Mouse (Mus musculus) cortical plate, adult 2 months (tissue): ENCODE data around the gene Zfp518a. TPM values are rescaled to one million over a fixed set of nuclear protein-coding genes. Genes with fewer than 3 reads are reported as not detected.
A peak's percentile ranks its signal among the peaks of the same experiment; 100 is the strongest.

ENCODE experiments used
- H3K27ac ChIP-seq: fragments of 200-500 bp; 2 replicates; pipeline ENCODE4 v1.5.1; 2012; ENCODE audit warnings: low read length, control low read depth, inconsistent platforms; ENCODE audit not compliant: insufficient read depth
- H3K4me1 ChIP-seq: fragments of 200-500 bp; 2 replicates; pipeline ENCODE4 v1.6.1; 2011; ENCODE audit warnings: low read length; ENCODE audit not compliant: control insufficient read depth, insufficient read depth
- H3K4me3 ChIP-seq: fragments of 200-500 bp; 2 replicates; pipeline ENCODE4 v1.5.1; 2011; ENCODE audit warnings: mild to moderate bottlenecking, low read length, control low read depth; ENCODE audit not compliant: insufficient read depth
- CTCF ChIP-seq: fragments of 200-500 bp; IDR thresholded peaks from 2 replicates; pipeline ENCODE4 v1.5.1; 2011; ENCODE audit warnings: mild to moderate bottlenecking, control low read depth, low read length; ENCODE audit not compliant: insufficient read depth; ENCODE audit errors: extremely low read depth
- POLR2A ChIP-seq: fragments of 200-500 bp; IDR thresholded peaks from 2 replicates; pipeline ENCODE4 v1.6.1; 2011; ENCODE audit warnings: mild to moderate bottlenecking, low read length, control low read depth; ENCODE audit not compliant: insufficient read depth; ENCODE audit errors: extremely low read depth
- polyA plus RNA-seq: library from polyadenylated mRNA; depleted of rRNA; stranded (reverse); fragments of >200 nt; gene quantifications from 2 replicates; pipeline ENCODE4 v1.2.3, GENCODE M21; 2012

Zfp518a gene
- polyA plus RNA-seq, 1 experiment = 4.4 TPM

DNA sequence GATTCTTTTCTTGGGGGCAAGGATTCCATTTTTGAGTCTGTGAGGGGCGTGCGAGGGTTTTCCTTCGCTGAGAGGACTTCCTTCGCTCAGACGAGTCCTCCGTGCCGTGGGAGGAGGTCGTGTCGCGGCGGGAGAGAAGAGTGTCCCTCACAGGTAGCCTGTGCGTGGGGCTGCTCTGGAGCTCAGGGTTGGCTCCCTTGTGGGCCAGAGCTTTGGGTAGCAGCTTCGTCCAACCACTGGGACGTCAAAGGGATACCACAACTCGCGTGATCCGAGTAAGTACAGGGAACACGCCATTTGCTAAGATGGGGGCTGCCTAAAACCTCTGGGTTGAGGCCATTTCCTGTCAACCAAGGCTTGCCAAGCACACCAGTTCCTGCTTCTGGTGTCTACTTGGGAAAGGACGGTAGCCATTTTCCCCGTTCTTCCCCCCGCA is 416 bp upstream of the Zfp518a start:
- Histone ChIP-seq H3K4me3 (peak overlapping the region; percentile 94), H3K27ac (peak overlapping the region; percentile 94; the same call in 1 of the 2 replicates), H3K4me1 (no peaks in the 10 kb centered on the region)
- TF ChIP-seq POLR2A (no peak), CTCF (no peak)

DNA sequence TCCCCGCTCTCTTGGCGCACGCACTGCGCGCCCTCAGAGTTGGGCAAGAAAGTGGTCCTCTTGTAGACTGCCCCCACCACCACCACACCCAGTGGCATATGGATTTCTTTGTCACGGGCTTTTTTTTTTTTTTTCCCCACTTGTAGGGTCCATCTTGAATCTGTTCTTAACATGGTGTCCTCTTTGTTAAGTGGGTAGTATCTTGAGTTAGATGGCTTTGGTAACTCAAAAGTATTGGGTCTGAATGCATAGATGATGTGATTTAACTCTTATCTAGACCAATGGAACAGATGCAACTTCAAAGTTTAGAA is 843 bp downstream of the Zfp518a start:
- no peak for TF ChIP-seq POLR2A
- TF ChIP-seq CTCF = no peak
- peak overlapping the region; percentile 94 for H3K4me3 ChIP-seq
- no peaks in the 10 kb centered on the region for H3K4me1 ChIP-seq
- H3K27ac ChIP-seq = 0 out of 2 replicates have a peak overlapping the region, but pooled peaks have one; percentile 94

DNA sequence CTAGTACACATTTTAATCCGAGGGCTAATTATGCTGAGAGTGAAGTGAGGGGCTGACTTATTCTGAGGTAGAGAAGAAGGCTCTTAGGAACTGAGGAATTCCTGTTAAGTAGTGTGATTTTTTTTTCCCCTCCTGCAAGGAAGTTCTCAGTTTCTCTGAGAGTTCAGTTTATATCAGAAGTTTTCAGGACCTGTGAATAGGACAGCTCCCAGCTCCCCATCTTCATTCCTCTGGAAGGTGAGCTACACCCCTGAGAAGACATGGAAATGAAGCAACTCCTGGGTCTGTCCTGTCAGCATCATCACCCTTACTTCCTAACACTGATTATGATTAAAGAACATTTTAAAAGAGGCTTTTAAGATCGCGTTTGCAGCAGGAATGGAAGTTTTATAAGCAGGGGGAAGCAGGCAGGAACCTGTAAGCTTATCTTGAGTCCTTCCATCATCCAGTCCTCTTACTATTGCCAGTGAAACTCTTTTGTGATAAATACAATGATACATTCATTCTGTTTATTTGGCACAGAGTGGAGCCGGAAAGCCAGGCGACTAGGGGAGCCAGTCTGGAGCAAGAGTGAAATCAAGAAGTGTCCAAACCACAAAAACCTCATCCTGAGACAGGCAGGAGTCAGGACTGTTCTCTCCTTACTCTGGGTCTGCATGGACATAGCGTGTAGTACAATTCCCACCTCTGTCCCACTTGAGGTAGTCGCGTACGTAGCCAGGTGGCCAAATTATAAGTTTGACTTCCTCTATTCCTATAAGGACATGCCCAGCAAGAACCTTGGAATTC is 37.3 kb downstream of the Zfp518a start:
- no peak for TF ChIP-seq CTCF
- no peak for TF ChIP-seq POLR2A
- no peak overlapping the region for H3K4me3 ChIP-seq
- H3K27ac ChIP-seq = no peak overlapping the region
- H3K4me1 ChIP-seq = no peaks in the 10 kb centered on the region

DNA sequence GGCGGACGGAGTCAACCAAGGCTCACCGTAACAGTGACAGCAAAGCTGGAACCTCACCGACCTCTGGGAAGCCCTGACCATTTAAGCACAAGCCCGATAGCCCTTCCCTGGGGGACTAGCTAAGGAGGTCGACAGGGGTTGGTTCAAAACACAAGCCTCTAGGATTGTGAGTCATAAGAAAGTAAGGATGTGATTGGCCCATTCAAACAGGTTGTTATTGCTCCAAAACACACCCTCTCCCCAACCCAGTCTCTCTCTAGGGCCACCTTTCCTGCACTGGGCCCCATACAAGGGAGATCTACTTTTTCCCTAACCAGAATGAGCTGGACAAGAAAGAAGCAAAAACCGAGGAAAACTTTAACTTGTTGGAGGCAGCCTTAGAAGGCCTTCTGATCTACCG is 40.9 kb downstream of the Zfp518a start:
- no peak overlapping the region for H3K4me3 ChIP-seq
- H3K27ac ChIP-seq = no peak overlapping the region
- H3K4me1 ChIP-seq = no peaks in the 10 kb centered on the region
- TF ChIP-seq POLR2A (no peak), CTCF (no peak)

DNA sequence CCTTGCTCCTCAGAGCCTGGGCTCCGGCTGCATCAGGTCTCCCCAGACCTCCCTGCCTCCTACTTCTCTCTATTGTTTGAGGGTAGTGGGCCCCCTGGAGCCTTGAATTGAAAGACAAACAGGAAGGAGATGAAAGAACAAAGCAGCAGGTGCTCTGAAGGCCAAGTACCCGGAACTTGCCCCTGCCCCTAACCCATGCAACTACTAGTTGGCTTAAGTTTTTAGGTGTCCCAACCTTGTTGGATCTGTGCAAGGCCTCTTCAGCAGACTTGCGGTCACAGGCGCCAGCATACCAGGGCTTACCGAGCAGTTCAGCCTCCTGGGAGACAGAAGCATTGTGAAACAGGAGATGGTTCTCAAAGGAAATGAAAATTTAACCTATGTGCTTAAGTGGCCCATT is 41.5 kb downstream of the Zfp518a start:
- no peak overlapping the region for H3K4me3 ChIP-seq
- no peaks in the 10 kb centered on the region for H3K4me1 ChIP-seq
- TF ChIP-seq POLR2A (no peak), CTCF (no peak)
- no peak overlapping the region for H3K27ac ChIP-seq

DNA sequence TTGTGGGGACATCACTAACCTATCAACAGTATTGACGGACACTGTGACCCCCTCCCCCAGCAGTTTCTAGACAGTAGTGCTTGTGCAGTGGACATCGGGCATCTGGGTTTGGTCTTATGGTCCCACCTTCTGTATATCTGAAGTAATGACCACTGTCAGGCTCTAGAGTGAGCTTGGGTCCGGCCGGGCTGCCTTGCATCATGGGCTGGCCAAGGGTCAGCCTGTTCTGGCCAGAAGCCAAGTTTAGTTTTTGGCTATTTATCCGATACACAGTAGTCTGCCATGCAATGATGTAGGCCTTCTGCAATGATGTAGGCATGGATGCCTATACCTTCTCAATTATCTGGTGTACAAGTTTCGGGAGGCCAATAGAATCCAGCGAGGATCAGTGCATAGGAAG is 49.0 kb downstream of the Zfp518a start:
- H3K4me1 ChIP-seq = no peaks in the 10 kb centered on the region
- no peak overlapping the region for H3K4me3 ChIP-seq
- TF ChIP-seq CTCF (no peak), POLR2A (no peak)
- no peak overlapping the region for H3K27ac ChIP-seq

DNA sequence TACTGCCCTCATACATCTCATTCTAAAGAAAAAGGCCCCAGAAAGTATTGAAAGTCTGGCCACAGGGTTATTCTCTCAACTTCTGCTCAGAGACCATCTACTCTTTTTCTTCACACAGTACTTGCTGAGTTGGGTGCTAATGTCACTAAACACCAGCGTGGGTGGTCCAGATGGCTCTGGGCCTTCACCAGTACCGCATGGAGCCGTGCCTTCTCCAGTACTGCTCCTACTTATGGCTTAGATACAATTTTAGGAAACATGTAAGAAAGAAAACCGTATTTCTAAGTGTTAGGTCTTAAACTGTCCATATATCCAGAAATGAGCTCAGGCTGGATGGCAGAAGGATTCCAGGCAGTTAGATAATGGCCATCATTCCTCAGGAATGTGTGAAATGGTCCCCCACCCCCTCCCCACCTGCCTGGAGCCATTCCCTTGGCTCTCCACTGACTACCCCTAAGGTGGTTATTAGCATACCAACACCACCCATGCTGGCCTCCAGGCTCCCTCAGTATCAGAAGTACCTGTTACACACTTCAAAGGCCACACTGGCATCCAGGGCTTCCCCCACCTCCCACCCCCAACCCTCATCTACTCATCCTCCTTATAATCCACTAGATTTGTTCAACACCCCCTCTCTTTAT is 52.6 kb downstream of the Zfp518a start:
- no peak for TF ChIP-seq POLR2A
- Histone ChIP-seq H3K4me1 (no peaks in the 10 kb centered on the region), H3K27ac (no peak overlapping the region), H3K4me3 (no peak overlapping the region)

DNA sequence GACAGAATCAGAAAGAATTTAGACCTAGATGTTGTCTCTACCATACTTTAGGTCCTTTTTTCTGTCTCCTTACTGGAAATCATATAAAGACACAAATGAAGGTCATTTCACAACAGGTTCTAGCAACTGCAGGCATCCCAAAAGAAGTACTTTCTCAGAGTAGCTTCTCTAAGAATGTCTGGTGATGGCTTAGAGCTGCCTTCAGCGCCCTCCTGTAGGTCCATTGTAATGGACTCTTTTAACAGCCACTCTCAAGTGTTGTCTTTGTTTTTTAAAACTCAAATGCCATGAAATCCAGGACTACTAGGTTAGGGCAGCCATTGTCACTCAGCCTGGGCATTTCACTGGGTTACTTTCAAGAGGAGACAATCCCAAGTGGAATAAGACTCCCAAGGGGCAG is 64.5 kb downstream of the Zfp518a start:
- Histone ChIP-seq H3K27ac (no peak overlapping the region), H3K4me1 (no peaks in the 10 kb centered on the region), H3K4me3 (no peak overlapping the region)
- TF ChIP-seq POLR2A (no peak), CTCF (no peak)

DNA sequence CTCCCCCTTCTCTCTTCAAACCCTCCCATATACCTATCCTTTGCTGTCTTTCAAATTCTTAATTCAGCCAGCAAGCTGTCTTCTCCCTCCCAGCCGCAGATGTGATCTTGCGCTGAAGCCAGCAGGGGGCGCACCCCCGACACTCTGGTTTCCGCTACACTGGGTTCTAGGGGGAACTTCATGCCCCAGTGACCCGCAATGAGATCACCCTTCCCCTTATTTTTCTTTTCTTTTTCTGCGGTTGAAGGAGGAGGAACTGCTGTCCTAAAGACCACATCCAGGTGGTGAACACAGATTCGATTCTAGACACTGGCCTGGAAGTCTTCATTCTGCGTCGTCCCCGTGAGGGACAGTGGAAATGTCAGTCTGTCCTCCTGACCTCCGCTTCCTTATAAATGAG is 68.5 kb downstream of the Zfp518a start:
- H3K27ac ChIP-seq = no peak overlapping the region
- TF ChIP-seq CTCF (peak; percentile 27; the same call in 1 of the 2 replicates), POLR2A (no peak)
- 0 out of 2 replicates have a peak, but pooled peaks cover 1% of the 10 kb centered on the region for H3K4me1 ChIP-seq
- H3K4me3 ChIP-seq = no peak overlapping the region

DNA sequence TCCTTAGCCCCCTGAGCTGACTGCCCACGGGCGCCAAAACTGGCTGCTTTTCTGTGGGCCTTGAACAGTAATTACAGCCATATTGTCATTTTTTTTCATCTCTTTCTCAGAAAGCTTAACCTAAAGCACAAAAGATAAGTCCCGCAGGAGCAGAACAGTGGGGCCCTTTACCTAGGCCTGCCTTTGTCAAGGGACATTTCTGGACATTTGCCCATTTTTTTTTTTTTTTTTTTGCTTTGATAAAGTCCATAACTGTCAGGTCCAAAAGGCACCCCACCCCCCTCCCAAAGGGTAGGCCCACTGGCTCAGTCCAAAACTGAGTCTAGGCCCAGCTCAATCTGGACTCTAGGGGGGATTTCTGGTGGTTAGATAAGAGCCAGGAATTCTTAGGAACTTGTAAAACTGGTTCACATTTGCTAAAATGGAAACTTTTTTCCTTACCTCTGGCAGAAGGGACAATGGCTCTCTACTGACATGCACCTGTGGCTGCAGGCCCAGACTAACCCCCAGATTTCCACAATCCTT is 69.9 kb downstream of the Zfp518a start:
- TF ChIP-seq CTCF (no peak), POLR2A (no peak)
- 0 out of 2 replicates have a peak, but pooled peaks cover 1% of the 10 kb centered on the region for H3K4me1 ChIP-seq

More for the DNA sequence above, 69.9 kb downstream of the Zfp518a start:
- H3K4me3 ChIP-seq = no peak overlapping the region
- no peak overlapping the region for H3K27ac ChIP-seq
